Mouse (Mus musculus): ENCODE results near the gene Zc3hc1. TPM values are rescaled to one million over a fixed set of nuclear protein-coding genes. Genes with fewer than 3 reads are reported as not detected.

Gene Zc3hc1
- total RNA-seq, 2 experiments from 2014 or later: 24.5 to 27.9 TPM

Other genes with a start within 250 kb of the Zc3hc1 start
- gene Ube2h, start 86.5 kb downstream of the Zc3hc1 start, total RNA-seq (2021): 10 to 100 TPM; 88.1 to 93.9 TPM
- 10 to 100 TPM; 95.9 to 97.0 TPM for gene Klhdc10, start 10.8 kb upstream of the Zc3hc1 start, total RNA-seq (2021)
- 10 to 100 TPM; 19.2 to 25.2 TPM for gene Tmem209, start 118.8 kb upstream of the Zc3hc1 start, total RNA-seq (2021)
- 1 to 10 TPM in 1 of 2 experiments, under 1 TPM in 1; 0.70 to 1.2 TPM for gene Ssmem1, start 118.8 kb upstream of the Zc3hc1 start, total RNA-seq (2021)
- 1 to 10 TPM in 1 of 2 experiments, under 1 TPM in 1; 0.92 to 2.0 TPM for gene Cpa2, start 150.6 kb upstream of the Zc3hc1 start, total RNA-seq (2021)
- not detected for gene Cpa4, start 177.3 kb upstream of the Zc3hc1 start, total RNA-seq (2021)
- not detected for gene Cpa5, start 220.0 kb upstream of the Zc3hc1 start, total RNA-seq (2021)
- gene Cpa1, start 248.2 kb upstream of the Zc3hc1 start, total RNA-seq (2021): not detected